Mouse (Mus musculus) brain, embryonic 14.5 days (tissue): Measurements from ENCODE around the gene Hacl1.

Source experiments
- CTCF ChIP-seq: fragments of 200-500 bp; IDR thresholded peaks from 2 replicates; pipeline ENCODE4 v1.5.1; 2012; ENCODE audit warnings: inconsistent platforms, mild to moderate bottlenecking, moderate library complexity, borderline replicate concordance; ENCODE audit not compliant: insufficient read depth, insufficient read length; ENCODE audit errors: extremely low read depth
- POLR2A ChIP-seq: fragments of 200-500 bp; IDR thresholded peaks from 2 replicates; pipeline ENCODE4 v1.6.1; 2012; ENCODE audit warnings: mild to moderate bottlenecking, inconsistent platforms, borderline replicate concordance; ENCODE audit not compliant: poor library complexity, insufficient read depth, insufficient read length, severe bottlenecking; ENCODE audit errors: extremely low read depth

- TF ChIP-seq CTCF (no peak), POLR2A (no peak)
These were observed 68.4 kb downstream of the Hacl1 start for GRCm38 (mm10) chr14:31572561-31573175.
